Comparison of ENCODE assay signal across 8 mouse cellular contexts in genomic region chr11:5063561-5064281, GRCm38 (mm10). TPM values are rescaled to one million over a fixed set of nuclear protein-coding genes. Genes with fewer than 3 reads are reported as not detected.
DNase-seq lines count a peak whose midpoint lies in the region; ATAC-seq and TF ChIP-seq lines count a peak whose summit lies in the region.

No protein-coding gene starts in this region.

- TF ChIP-seq POLR2A in MEL (IDR thresholded peaks at IDR 0.05; ENCODE audit: control insufficient read depth in 1 of 2, insufficient read depth in 1 of 2, low read depth in 1 of 2, low read length in 2 of 2, poor library complexity in 1 of 2): no peak

- peak overlapping the region; percentile 87 for H3K4me2 ChIP-seq in kidney, embryonic 15.5 days
- H3K4me2 ChIP-seq in forebrain, embryonic 13.5 days: peak overlapping the region; percentile 87
- H3K4me2 ChIP-seq in neural tube, embryonic 12.5 days (replicated peaks): peak overlapping the region; percentile 64

- H3K4me3 ChIP-seq in kidney, embryonic 15.5 days (replicated peaks): peak overlapping the region; percentile 87
- H3K4me3 ChIP-seq in MEL (ENCODE audit: control insufficient read depth in 1 of 2, insufficient read depth in 1 of 2, low read depth in 2 of 2, low read length in 2 of 2): peak overlapping the region in 1 of 2 experiments; percentile 72; a peak in 2 of 4 replicates
- peak overlapping the region; percentile 69 for H3K4me3 ChIP-seq in forebrain, embryonic 13.5 days
- H3K4me3 ChIP-seq in limb, embryonic 10.5 days: peak overlapping the region; percentile 69
- H3K4me3 ChIP-seq in neural tube, embryonic 12.5 days: peak overlapping the region; percentile 66

- no peak for TF ChIP-seq CTCF in MEL (IDR thresholded peaks at IDR 0.05 in 2 of 3, conservative IDR thresholded peaks at IDR 0.05 in 1 of 3; ENCODE audit: control insufficient read depth in 1 of 3, insufficient read depth in 1 of 3, low read depth in 2 of 3, low read length in 3 of 3, poor library complexity in 1 of 3, severe bottlenecking in 1 of 3)

- H3K27me3 ChIP-seq in kidney, embryonic 15.5 days: peaks cover 53% of the 10 kb centered on the region
- H3K27me3 ChIP-seq in MEL (ENCODE audit: control insufficient read depth in 1 of 2, insufficient read depth in 2 of 2, low read length in 2 of 2): peaks cover 0 to 2% of the 10 kb centered on the region in 2 experiments; a peak in 2 of 4 replicates
- H3K27me3 ChIP-seq in forebrain, embryonic 13.5 days: peaks cover 61% of the 10 kb centered on the region
- H3K27me3 ChIP-seq in limb, embryonic 10.5 days (ENCODE audit: low read depth, poor library complexity, severe bottlenecking): peaks cover 62% of the 10 kb centered on the region
- peaks cover 61% of the 10 kb centered on the region for H3K27me3 ChIP-seq in neural tube, embryonic 12.5 days (replicated peaks)

- H3K9me3 ChIP-seq in kidney, embryonic 15.5 days (replicated peaks): no peaks in the 10 kb centered on the region
- no peaks in the 10 kb centered on the region for H3K9me3 ChIP-seq in MEL (replicated peaks; ENCODE audit: insufficient read depth, low read length)
- H3K9me3 ChIP-seq in forebrain, embryonic 13.5 days (replicated peaks): no peaks in the 10 kb centered on the region
- H3K9me3 ChIP-seq in limb, embryonic 10.5 days (replicated peaks): no peaks in the 10 kb centered on the region
- no peaks in the 10 kb centered on the region for H3K9me3 ChIP-seq in neural tube, embryonic 12.5 days

- 59% methylated on average over 31 of the region's 31 CpGs for WGBS in kidney, embryonic 15.5 days
- WGBS in forebrain, embryonic 13.5 days: 55% methylated on average over 31 of the region's 31 CpGs
- 49% methylated on average over 31 of the region's 31 CpGs for WGBS in limb, embryonic 10.5 days
- WGBS in neural tube, embryonic 12.5 days: 50% methylated on average over 31 of the region's 31 CpGs

- H3K36me3 ChIP-seq in kidney, embryonic 15.5 days: peaks cover 17% of the 10 kb centered on the region
- peaks cover 0 to 19% of the 10 kb centered on the region in 2 experiments; a peak in 3 of 4 replicates for H3K36me3 ChIP-seq in MEL (ENCODE audit: control insufficient read depth in 1 of 2, insufficient read depth in 2 of 2, low read length in 2 of 2)
- H3K36me3 ChIP-seq in forebrain, embryonic 13.5 days (ENCODE audit: poor library complexity, severe bottlenecking): peaks cover 17% of the 10 kb centered on the region
- H3K36me3 ChIP-seq in limb, embryonic 10.5 days: peaks cover 16% of the 10 kb centered on the region
- H3K36me3 ChIP-seq in neural tube, embryonic 12.5 days: peaks cover 10% of the 10 kb centered on the region

- no peak for DNase-seq in kidney, postnatal 25 days
- no peak for DNase-seq in MEL (ENCODE audit: low read depth, low spot score)
- DNase-seq in limb, embryonic 10.5 days (ENCODE audit: low spot score): no peak
- DNase-seq in thymus, adult 18-20 months: no peak
- no peak for DNase-seq in adipocyte (ENCODE audit: low spot score)

- no peak for TF ChIP-seq RAD21 in MEL (IDR thresholded peaks at IDR 0.05; ENCODE audit: low read depth, low read length)

- no peak for TF ChIP-seq EP300 in MEL (IDR thresholded peaks at IDR 0.05; ENCODE audit: low read depth in 1 of 2, low read length in 2 of 2)

- H3K9ac ChIP-seq in kidney, embryonic 15.5 days: peak overlapping the region; percentile 75; the same call in 1 of the 2 replicates
- H3K9ac ChIP-seq in MEL (ENCODE audit: control insufficient read depth, low read depth, low read length, poor library complexity, severe bottlenecking): peak overlapping the region; percentile 77; the same call in 1 of the 2 replicates
- peak overlapping the region; percentile 82; the same call in 1 of the 2 replicates for H3K9ac ChIP-seq in forebrain, embryonic 13.5 days
- peak overlapping the region; percentile 6; the same call in 1 of the 2 replicates for H3K9ac ChIP-seq in neural tube, embryonic 12.5 days

- peaks cover 6% of the 10 kb centered on the region for H3K79me2 ChIP-seq in MEL (ENCODE audit: control insufficient read depth, insufficient read depth, low read length, poor library complexity)

- H3K27ac ChIP-seq in kidney, embryonic 15.5 days: no peak overlapping the region
- H3K27ac ChIP-seq in MEL (ENCODE audit: control insufficient read depth, low read depth, low read length): no peak overlapping the region
- H3K27ac ChIP-seq in forebrain, embryonic 13.5 days: no peak overlapping the region
- H3K27ac ChIP-seq in limb, embryonic 10.5 days: 0 out of 2 replicates have a peak overlapping the region, but pooled peaks have one; percentile 83
- no peak overlapping the region for H3K27ac ChIP-seq in neural tube, embryonic 12.5 days

- no peak for ATAC-seq in kidney, embryonic 15.5 days (replicated peaks; ENCODE audit: low FRiP score)
- no peak for ATAC-seq in forebrain, embryonic 13.5 days
- no peak for ATAC-seq in neural tube, embryonic 12.5 days (ENCODE audit: low FRiP score, low read depth)

- peaks cover 62% of the 10 kb centered on the region for H3K4me1 ChIP-seq in kidney, embryonic 15.5 days
- peaks cover 4 to 27% of the 10 kb centered on the region in 2 experiments for H3K4me1 ChIP-seq in MEL (ENCODE audit: control insufficient read depth in 1 of 2, insufficient read depth in 2 of 2, low read length in 2 of 2)
- H3K4me1 ChIP-seq in forebrain, embryonic 13.5 days: peaks cover 49% of the 10 kb centered on the region
- peaks cover 54% of the 10 kb centered on the region for H3K4me1 ChIP-seq in limb, embryonic 10.5 days
- H3K4me1 ChIP-seq in neural tube, embryonic 12.5 days: peaks cover 45% of the 10 kb centered on the region

TF ChIP-seq in MEL, 35 proteins besides CTCF, POLR2A, EP300 and RAD21 (continues in another document):
- TF ChIP-seq UBTF (IDR thresholded peaks at IDR 0.05; ENCODE audit: borderline replicate concordance, insufficient read depth, low read depth, low read length): no peak
- no peak for TF ChIP-seq TAL1 (IDR thresholded peaks at IDR 0.05; ENCODE audit: low read length)
- no peak for TF ChIP-seq ETS1 (IDR thresholded peaks at IDR 0.05; ENCODE audit: low read depth, low read length)
- no peak for TF ChIP-seq MXI1 (IDR thresholded peaks at IDR 0.05; ENCODE audit: low read depth, low read length)
- no peak for TF ChIP-seq NRF1 (IDR thresholded peaks at IDR 0.05; ENCODE audit: insufficient read depth, low read depth, low read length, poor library complexity, severe bottlenecking)
- no peak for TF ChIP-seq RCOR1 (IDR thresholded peaks at IDR 0.05; ENCODE audit: low read depth, low read length)
- TF ChIP-seq MAZ (IDR thresholded peaks at IDR 0.05; ENCODE audit: low read depth, low read length): no peak
- no peak for TF ChIP-seq MAX (IDR thresholded peaks at IDR 0.05; ENCODE audit: low read length)
- no peak for TF ChIP-seq ZKSCAN1 (IDR thresholded peaks at IDR 0.05; ENCODE audit: low read depth, low read length)
- TF ChIP-seq CHD2 (IDR thresholded peaks at IDR 0.05; ENCODE audit: low read length): no peak
- TF ChIP-seq MAFK (IDR thresholded peaks at IDR 0.05; ENCODE audit: borderline replicate concordance, low read depth, low read length): no peak
- no peak for TF ChIP-seq MYC (IDR thresholded peaks at IDR 0.05; ENCODE audit: low read depth, low read length)
- TF ChIP-seq HCFC1 (IDR thresholded peaks at IDR 0.05; ENCODE audit: low read depth, low read length): no peak
- TF ChIP-seq GATA1 (IDR thresholded peaks at IDR 0.05; ENCODE audit: low read depth, low read length): no peak
- no peak for TF ChIP-seq SMC3 (IDR thresholded peaks at IDR 0.05; ENCODE audit: low read depth, low read length)

RNA-seq across cellular contexts. Expression of gene Gas2l1, which starts 1.4 kb away (rescaled TPM):
- 33.1 and 34.6 TPM in 2 replicates for polyA plus RNA-seq in kidney, embryonic 15.5 days (2015; fragmentation: Nextera tagmentation; extraction: Ambion mirVana)
- total RNA-seq in MEL (2012; rRNA removed): 41.1 and 43.9 TPM in 2 replicates
- 10 to 100 TPM in 1 of 2 experiments, not detected in 1; 89.0 TPM for polyA plus RNA-seq in MEL (2012; ENCODE audit: insufficient read depth in 1 of 2, insufficient read length in 2 of 2, low read depth in 1 of 2, low replicate concordance in 2 of 2, missing spikeins in 1 of 2)
- 13.2 and 15.2 TPM in 2 replicates for polyA plus RNA-seq in forebrain, embryonic 13.5 days (2015; fragmentation: Nextera tagmentation; extraction: Ambion mirVana)
- polyA plus RNA-seq in limb, embryonic 10.5 days (2016; fragmentation: Nextera tagmentation; extraction: Ambion mirVana): 27.5 and 34.4 TPM in 2 replicates
- 36.5 and 39.9 TPM in 2 replicates for polyA plus RNA-seq in neural tube, embryonic 12.5 days (2016; fragmentation: Nextera tagmentation; extraction: Ambion mirVana)

RNA-seq across cellular contexts. Expression of gene Rasl10a, which starts 5.8 kb away (rescaled TPM):
- polyA plus RNA-seq in kidney, embryonic 15.5 days (2015; fragmentation: Nextera tagmentation; extraction: Ambion mirVana): 2.8 and 4.2 TPM in 2 replicates
- 0.23 TPM in 1 of 2 replicates, not detected in the other for total RNA-seq in MEL (2012; rRNA removed)
- polyA plus RNA-seq in MEL (2012; ENCODE audit: insufficient read depth in 1 of 2, insufficient read length in 2 of 2, low read depth in 1 of 2, low replicate concordance in 2 of 2, missing spikeins in 1 of 2): 1 to 10 TPM in 1 of 2 experiments, not detected in 1; 1.3 TPM
- polyA plus RNA-seq in forebrain, embryonic 13.5 days (2015; fragmentation: Nextera tagmentation; extraction: Ambion mirVana): 0.43 TPM in 1 of 2 replicates, not detected in the other
- 0.34 and 0.51 TPM in 2 replicates for polyA plus RNA-seq in limb, embryonic 10.5 days (2016; fragmentation: Nextera tagmentation; extraction: Ambion mirVana)
- 0.75 and 0.92 TPM in 2 replicates for polyA plus RNA-seq in neural tube, embryonic 12.5 days (2016; fragmentation: Nextera tagmentation; extraction: Ambion mirVana)

RNA-seq across cellular contexts. Expression of gene Rhbdd3, which starts 35.0 kb away (rescaled TPM):
- 26.4 and 31.9 TPM in 2 replicates for polyA plus RNA-seq in kidney, embryonic 15.5 days (2015; fragmentation: Nextera tagmentation; extraction: Ambion mirVana)
- total RNA-seq in MEL (2012; rRNA removed): 35.9 TPM in 2 replicates
- 10 to 100 TPM in 1 of 2 experiments, not detected in 1; 55.7 TPM for polyA plus RNA-seq in MEL (2012; ENCODE audit: insufficient read depth in 1 of 2, insufficient read length in 2 of 2, low read depth in 1 of 2, low replicate concordance in 2 of 2, missing spikeins in 1 of 2)
- polyA plus RNA-seq in forebrain, embryonic 13.5 days (2015; fragmentation: Nextera tagmentation; extraction: Ambion mirVana): 25.8 and 26.3 TPM in 2 replicates
- 29.0 and 31.6 TPM in 2 replicates for polyA plus RNA-seq in limb, embryonic 10.5 days (2016; fragmentation: Nextera tagmentation; extraction: Ambion mirVana)
- 26.7 and 26.9 TPM in 2 replicates for polyA plus RNA-seq in neural tube, embryonic 12.5 days (2016; fragmentation: Nextera tagmentation; extraction: Ambion mirVana)

RNA-seq across cellular contexts. Expression of gene Ewsr1, which starts 35.3 kb away (rescaled TPM):
- 788 and 840 TPM in 2 replicates for polyA plus RNA-seq in kidney, embryonic 15.5 days (2015; fragmentation: Nextera tagmentation; extraction: Ambion mirVana)
- 435 and 452 TPM in 2 replicates for total RNA-seq in MEL (2012; rRNA removed)
- polyA plus RNA-seq in MEL (2012; ENCODE audit: insufficient read depth in 1 of 2, insufficient read length in 2 of 2, low read depth in 1 of 2, low replicate concordance in 2 of 2, missing spikeins in 1 of 2): 1,000 to 10,000 TPM in 1 of 2 experiments, 100 to 1,000 TPM in 1; 570 to 1,336 TPM
- polyA plus RNA-seq in forebrain, embryonic 13.5 days (2015; fragmentation: Nextera tagmentation; extraction: Ambion mirVana): 808 and 853 TPM in 2 replicates
- polyA plus RNA-seq in limb, embryonic 10.5 days (2016; fragmentation: Nextera tagmentation; extraction: Ambion mirVana): 893 and 996 TPM in 2 replicates
- 819 and 832 TPM in 2 replicates for polyA plus RNA-seq in neural tube, embryonic 12.5 days (2016; fragmentation: Nextera tagmentation; extraction: Ambion mirVana)

Comparison
In these comparisons a context has a peak if more than half of its experiments do, and no peak if none do; other contexts are left out.
1. H3K9ac ChIP-seq: peak in every context shown above with its lines; median percentile 82 in forebrain, embryonic 13.5 days; 77 in MEL; 75 in kidney, embryonic 15.5 days; 6 in neural tube, embryonic 12.5 days.